Mouse (Mus musculus) lung, postnatal 25 days (tissue): ENCODE data around the gene Naglu.

Source experiments
- DNase-seq: peaks from one replicate; pipeline ENCODE4 v3.0.0; 2022; ENCODE audit warnings: low spot score

Naglu gene

DNA sequence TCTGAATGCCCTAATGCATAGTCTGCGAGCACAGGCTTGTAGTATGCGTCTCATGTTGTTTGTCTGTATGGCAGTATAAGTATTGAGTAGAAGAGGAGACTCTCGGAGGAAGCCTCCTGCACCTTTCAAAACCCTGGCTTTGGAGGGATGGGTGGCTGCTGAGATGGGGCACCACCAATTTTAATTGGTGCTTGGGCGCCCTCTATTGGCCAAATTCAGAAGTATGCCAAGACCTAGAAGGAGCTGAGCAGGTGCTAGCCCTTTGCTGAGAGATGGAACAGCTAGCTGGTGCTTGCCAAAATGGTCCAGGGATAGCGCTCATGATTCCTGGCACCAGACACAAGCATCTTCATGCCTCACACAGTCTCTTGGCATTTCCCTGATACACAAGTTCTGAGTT lies 12.0 kb upstream of the Naglu start:
- DNase-seq = peak; percentile 90

GRCm38 (mm10) chr11:101058726-101059125 lies 11.1 kb upstream of the Naglu start:
- no peak for DNase-seq

GRCm38 (mm10) chr11:101059473-101059872 lies 10.3 kb upstream of the Naglu start:
- no peak for DNase-seq

GRCm38 (mm10) chr11:101060126-101060525 lies 9.7 kb upstream of the Naglu start:
- peak; percentile 84 for DNase-seq

- no peak for DNase-seq
These were observed 8.8 kb upstream of the Naglu start for GRCm38 (mm10) chr11:101061049-101061448.

DNA sequence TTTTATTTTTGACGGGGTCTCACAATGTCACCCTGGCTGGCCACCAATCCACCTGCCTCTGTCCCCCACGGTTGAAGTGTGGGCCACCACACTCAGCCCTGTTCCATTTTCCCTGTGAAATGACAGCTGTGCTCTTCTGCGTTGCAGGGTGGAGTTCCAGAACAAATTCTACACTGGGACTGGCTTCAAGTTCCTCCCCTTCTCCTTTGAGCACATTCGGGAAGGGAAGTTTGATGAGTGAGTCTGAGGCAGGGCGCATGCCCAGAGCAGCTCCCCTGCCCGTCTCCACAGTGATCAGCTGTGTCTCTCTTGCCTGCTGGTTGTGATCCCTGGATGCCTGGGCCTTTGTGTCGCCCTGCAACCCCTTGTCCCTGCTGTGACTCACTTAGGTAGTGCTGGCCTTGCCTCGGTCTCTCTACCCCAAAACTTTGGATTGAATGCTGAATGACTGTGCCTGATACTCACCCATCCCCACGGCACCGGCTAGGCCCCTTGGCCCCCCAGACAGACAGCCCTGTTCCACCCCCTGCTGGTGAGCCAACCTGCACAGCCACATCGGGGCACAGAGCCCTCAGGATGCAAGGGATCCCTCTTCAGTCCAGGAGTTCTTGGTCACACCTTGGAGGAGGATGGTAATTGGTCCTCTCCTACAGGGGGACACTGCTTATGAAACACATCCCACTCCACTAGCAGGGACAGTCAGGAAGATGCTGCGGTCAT lies 7.5 kb upstream of the Naglu start:
- DNase-seq = peak; percentile 79

DNA sequence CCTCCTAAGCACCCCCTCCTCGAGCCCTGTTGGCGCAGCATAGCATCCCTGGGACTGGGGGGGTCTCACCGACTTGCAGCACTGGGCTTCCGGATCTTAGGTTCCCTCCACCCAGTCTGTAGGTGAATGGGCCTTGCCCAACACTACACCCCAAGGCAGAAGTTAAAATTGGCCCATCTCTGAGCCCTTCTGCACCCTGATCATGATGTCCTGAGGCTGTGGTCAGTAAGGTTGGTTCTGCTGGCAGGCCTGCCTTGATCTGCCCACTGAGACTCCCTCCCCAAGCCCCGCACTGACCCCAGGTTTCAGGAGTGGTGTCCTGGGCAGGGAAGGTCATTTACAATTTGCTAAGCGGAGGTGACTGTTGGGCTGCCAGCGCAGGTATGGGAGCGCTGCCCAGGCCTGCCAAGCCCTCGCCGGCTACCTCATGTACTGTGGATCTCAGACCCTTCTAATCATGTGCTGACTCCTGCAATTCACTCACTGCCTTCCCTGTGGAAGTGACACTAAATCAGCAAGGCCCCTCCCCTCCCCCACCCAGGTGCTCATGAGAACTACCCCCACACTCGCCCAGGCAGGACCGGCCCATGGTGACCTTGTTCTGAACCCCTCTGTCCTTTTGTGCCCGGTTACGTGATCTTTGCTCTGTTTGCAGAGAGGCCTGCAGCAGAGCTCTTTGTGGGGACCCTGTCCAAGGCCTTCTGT lies 6.7 kb upstream of the Naglu start:
- DNase-seq = no peak

GRCm38 (mm10) chr11:101063676-101064327 lies 6.0 kb upstream of the Naglu start:
- DNase-seq = peak; percentile 88

- no peak for DNase-seq
These were observed 5.3 kb upstream of the Naglu start for GRCm38 (mm10) chr11:101064462-101064861.

- no peak for DNase-seq
These were observed 4.8 kb upstream of the Naglu start for GRCm38 (mm10) chr11:101065002-101065401.

- DNase-seq = peak; percentile 83
These were observed 3.0 kb upstream of the Naglu start for GRCm38 (mm10) chr11:101066549-101067412.

DNA sequence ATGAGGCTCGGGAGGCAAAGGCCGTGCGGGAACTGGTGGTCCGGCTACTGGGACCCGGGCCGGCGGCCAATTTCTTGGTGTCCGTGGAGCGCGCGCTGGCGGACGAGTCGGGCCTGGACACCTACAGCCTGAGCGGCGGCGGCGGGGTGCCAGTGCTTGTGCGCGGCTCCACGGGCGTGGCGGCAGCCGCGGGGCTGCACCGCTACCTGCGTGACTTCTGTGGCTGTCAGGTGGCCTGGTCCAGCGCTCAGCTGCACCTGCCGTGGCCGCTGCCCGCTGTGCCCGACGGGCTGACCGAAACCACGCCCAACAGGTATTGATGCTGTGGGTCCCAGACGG lies 346 bp downstream of the Naglu start:
- no peak for DNase-seq

GRCm38 (mm10) chr11:101070987-101071386 lies 1.2 kb downstream of the Naglu start:
- DNase-seq = no peak

DNA sequence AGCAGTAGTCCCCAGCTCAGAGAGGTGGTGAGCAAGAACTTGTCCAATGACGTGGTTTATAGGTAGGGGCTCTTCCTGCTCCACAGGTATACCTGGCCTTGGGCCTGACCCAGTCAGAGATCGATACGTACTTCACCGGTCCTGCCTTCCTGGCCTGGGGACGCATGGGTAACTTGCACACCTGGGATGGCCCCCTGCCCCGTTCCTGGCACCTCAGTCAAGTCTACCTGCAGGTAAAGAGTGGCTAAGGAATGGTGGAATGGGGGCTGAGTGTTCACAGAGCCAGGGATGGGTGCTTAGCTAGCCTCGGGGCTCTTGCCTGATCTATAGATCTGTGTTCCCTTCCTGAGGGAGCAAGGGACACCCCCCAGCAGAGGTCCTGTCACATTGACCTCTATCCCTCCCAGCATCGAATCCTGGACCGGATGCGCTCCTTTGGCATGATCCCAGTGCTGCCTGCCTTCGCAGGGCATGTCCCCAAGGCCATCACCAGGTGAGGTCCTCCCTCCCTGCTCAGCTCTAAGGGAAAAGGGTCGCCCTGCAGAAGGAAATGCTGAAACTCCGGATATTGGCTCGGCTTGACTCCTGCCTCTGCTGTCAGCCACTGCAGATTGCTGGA lies 2.1 kb downstream of the Naglu start:
- no peak for DNase-seq

DNA sequence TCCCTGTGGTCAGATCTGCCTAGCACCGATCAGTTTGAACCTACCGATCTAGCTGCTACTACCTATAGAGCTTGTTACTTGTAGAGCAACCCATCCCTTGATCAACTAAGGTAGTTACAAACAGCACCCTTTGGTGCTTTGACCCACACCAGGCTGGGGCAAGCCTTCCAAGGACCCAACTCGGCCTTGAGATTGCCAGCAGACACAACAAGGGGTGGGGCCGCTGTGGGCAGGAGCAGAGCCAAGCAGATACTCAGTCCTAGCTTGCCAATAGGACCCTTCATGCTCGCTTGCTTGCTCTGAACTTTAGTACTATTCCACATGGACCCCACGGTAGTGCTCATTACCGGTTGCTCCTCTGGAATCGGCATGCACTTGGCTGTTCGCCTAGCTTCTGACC lies 8.3 kb downstream of the Naglu start, which contains the start of gene Hsd17b1:
TSS of gene Hsd17b1 (plus strand) at position 291 of the 400 bp plus-strand sequence.
- no peak for DNase-seq

DNA sequence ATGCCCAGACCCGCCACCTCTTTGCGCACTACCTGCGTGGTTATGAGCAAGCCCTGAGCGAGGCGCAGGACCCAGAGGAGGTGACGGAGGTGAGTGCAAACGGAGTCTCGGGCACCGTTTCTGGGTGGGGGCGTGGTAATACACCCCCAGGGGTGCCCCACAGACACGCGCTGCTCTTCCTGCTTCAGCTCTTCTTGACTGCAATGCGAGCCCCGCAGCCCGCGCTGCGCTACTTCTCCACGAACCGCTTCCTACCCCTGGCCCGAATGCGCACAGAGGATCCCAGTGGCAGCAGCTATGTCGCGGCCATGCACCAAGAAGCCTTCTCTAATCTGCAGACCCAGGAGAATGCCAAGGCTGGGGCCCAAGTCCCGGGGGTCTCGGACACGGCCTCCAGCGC lies 9.9 kb downstream of the Naglu start:
- DNase-seq = no peak

- DNase-seq = no peak
These were observed 10.6 kb downstream of the Naglu start for GRCm38 (mm10) chr11:101080421-101080820.

- no peak for DNase-seq
These were observed 11.8 kb downstream of the Naglu start for GRCm38 (mm10) chr11:101081659-101082058.

DNA sequence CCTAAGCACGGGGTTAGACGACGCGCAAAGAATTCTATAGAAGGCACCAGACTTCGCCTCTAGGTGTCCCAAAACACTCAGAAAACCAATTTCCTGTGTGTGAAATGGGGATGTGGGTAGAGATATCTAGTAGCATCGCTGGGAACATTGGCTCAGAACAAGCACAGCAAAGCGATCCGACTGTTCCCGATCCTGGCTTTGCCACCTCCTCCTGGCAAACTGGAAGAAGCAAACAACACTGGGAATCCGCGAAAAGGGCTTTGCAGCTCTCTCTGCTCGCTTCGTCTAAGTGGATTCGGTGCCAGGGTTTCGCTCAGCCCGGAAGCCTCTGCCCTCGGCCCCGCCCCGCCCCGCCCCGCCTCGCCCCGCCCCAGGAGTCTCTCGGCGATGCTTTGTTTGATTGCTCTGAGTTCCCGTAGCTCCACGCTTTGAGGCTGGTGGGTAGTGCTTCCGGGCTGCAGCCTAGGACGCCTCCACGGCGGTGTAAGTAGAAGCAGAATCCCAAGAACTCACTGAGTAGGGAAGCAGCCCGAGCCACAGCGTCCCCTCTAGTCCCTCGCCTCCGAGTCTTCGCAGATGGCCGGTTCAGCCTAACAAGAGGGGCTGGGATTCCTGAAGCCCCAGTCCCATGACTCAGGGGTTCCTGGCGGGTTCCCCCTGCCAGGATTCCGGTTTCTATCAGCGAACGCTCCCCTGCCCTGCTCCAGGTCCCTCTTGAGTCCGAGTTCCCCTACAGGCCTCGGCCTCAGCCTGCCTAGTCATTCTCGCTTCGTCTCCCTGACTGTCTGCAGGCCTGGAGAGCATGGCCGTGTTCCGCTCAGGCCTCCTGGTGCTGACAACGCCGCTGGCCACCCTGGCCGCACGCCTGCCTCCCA lies 12.6 kb downstream of the Naglu start, which contains the start of gene Coasy:
TSS of gene Coasy (plus strand) at position 358 of the 875 bp plus-strand sequence.
- peak; percentile 88 for DNase-seq

- DNase-seq = no peak
These were observed 13.4 kb downstream of the Naglu start for GRCm38 (mm10) chr11:101083083-101083697.
